Mouse (Mus musculus): ENCODE measurements at regions not wholly inside any gene's neighbourhood (a gene's known extent, or its start where the extent isn't known, plus 50 kb on each side); places are given as distances from the start of the nearest gene placed in this dataset.

DNA sequence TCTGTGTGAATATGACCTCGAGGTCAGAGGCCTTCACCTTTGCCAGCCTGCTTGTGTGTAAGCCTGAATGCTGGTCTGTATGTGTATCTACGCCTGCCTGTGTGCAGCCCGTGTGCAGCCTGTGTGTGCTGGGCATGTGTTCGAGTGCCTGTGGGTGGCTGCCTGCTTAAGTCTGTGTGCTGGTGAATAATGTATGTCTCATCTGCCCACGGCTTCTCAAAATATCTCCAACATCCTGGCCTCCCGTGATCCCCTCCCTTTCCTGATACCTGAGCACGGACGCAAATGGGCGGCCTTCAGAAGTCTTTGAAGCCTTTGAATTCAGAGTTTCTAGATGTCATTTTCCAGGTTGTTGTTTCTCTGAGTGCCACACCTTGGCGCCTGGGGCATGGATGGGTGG is 170.1 kb upstream of the Zfp64 start:
- DNase-seq = no peak

DNA sequence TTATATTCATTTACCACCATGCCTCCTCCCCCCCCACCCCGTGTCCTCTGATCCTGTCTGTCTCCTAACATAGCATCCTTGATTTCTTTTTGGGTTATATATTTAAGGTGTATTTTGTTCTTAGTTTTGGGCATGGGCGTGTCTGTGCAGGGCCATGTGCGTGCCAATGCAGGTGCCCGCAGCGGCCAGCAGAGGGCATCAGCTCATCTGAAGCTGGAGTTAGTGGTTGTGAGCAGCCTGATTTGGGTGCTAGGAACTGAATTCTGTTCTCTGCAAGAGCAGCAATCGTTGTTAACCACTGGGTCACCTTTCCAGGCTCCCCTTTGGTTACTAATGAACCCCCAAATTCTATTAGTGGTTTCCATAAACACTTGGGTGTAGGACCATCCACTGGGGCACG is 167.5 kb upstream of the Zfp64 start:
- no peak for DNase-seq

DNA sequence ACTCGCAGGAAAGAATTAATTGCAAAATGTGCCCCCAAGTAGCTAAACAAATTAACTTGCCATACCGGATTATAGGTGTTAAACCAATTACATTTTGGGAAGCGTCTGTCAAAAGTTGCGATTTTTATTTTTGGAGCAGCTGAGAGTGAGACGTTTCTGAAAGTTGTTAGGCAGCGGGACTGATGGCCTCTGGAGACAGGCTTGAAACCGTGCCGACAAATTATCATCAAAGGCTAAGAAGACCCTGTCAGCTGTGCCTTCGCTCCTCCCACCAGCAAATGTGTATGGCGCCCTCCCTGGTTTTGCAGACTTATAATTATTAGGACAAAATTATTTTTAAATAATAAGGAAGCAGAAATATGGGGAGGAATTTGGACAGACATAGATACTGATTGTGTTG is 161.5 kb upstream of the Zfp64 start:
- no peak for DNase-seq

DNA sequence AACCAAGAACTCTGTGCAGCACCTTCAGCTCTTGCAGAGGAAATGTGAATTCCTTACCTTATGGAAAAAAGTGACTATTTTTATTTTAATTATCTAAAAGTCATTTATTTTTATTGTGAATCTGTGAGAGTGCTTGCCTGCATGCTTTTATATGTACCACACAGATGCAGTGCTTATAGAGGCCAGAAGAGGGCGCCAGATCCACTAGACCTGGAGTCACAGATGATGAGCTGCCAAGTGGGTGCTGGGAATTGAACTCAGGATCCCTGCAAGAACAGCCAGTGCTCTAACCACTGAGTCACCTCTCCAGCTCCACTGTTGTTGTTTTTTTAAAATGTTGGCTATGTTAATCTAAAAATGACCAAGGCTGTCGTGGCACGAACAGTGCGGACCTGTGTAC is 153.7 kb upstream of the Zfp64 start:
- no peak for DNase-seq

DNA sequence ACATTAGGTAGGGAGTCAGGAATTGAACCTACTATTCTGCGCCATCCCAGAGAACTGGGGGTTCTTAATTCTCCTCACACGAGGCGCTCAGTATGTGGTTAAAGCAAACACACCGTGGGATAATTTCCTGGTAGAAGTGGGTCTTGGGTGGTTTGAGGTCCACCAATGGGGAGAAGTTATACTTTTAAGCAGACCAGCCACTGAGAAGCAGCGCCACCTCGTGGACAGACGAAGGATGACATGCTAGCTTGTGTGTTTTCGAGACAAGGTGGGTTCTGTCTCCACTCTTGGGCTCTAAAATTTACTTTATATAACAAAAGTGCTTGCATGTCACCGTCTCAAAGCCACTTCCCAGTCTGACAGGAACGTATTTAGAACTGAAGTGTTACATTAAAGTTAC is 152.7 kb upstream of the Zfp64 start:
- peak; percentile 10 to 15 for DNase-seq

DNA sequence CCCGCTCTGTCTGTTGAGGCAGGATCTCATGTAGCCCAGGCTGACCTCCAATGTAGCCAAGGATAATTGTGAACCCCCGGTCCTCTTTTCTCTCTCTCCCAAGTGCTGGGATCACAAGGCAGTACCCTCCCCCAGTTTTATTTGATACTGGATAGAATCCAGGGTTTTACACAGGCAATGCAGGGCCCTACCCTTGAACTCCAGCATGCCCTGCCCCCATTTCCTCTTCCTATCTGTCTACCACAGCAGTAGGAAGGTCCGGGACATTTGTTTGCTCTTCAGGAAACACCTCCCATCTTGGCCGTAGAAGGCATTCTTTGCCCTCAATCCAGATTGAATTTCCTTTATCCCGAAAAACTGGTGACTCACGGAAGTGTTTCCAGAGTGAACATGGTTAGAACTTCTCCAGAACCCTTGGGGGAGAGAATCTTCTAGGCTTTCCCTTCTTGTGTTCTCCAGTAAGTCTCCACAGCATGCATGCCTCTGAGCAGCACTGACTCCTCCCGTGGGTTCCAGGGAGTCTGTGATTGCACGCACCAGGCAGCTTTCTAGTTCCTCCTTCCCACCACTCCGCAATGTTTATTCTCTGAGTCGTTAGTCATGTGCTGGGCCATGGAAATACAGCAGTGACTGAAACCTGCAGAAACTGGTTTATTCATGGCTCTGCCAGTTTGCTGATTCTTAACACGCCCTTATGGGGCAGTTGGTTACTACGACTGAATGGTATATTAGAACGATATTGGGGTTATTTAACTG is 146.3 kb upstream of the Zfp64 start:
- no peak for DNase-seq

DNA sequence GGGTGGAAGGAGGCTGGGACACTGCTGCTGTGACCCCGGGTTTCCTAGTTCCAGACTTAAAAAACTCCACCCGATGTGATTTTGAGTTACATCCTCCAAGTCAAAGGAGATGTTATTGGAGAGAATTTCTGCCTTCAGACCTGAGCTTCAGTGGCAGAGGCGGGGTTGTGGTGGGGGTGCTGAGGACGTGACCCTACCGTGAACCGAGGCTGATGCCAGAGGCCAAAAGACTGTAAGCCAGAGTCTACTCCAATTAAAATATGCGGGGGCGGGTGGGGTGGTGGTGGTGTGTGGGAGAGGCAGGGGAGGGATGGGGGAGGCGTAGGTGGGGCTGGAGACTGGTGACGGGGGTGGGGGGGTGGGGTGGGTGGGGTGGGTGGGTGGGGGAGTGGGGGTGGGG is 145.1 kb upstream of the Zfp64 start:
- DNase-seq = no peak

DNA sequence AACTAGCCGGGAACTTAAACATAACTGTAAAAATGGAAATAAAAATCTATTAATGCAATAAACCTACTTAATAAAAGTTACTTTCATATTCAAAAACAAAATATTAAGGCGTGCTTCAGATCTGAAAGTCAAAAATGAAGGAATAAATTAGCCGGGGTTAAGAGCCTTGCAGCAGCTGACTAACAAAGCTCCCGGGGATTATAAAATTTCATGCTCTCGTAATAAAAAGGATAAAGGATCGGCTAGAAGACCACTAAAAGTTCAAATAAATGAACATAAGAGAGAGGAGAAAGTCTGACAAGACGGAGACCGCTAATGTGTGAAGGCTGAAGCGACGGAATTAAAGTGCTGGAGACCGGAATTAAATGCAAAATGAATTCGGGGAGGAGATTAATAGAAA is 144.3 kb upstream of the Zfp64 start:
- no peak for DNase-seq

DNA sequence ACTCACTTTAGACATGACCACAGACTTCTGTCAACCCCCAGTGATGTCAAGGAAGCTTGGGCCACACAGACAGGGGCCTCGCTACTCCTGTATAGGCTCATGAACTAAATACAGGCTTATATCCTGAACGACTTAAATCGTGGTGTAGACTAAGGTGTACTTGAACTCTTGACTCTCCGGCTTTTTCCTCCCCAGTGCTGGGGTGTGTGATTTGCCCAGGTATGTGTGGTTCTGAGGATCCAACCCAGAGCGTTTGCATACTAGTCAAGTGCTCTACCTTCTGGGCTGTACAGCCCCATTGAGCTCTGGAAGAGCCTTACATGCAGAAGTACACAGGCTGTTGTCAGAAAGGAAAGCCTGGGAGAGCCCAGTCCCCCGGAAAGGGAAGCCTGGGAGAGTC is 143.2 kb upstream of the Zfp64 start:
- DNase-seq = no peak

DNA sequence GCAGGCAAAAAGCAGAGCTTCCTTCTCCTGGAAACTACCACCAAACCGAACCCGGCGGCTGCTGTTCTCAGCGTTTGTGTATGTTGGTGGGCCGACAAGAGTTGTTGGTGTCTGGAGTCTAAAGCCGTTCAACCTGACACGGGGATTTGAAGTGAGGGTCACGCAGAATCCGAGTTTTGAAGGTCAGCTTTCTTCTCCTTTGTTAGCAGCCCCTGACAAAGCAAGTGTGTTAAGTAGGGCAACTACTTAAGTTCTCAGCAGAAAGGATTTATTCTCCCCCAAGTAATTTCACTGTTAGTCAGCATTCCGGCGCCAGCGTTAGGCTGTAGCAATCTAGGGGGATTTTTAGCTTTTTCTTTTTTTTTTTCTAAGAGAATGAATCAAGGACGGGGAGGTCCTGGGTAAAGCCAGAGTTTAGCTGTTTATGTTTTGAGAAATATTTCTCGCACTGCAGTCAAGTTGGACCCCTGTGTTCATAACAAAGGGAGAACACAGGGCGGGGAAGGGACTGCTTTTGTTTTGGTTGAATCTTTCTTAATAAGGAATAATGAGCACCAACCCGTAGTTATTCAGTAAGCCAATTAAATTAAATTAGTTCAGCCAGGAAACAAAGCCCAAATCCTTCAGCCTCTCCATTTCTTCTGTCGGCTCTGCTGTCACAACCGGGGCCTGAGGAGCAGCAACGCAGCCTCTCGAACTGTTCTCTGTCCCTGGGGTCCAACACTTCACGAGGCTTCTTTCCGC is 138.8 kb upstream of the Zfp64 start:
- no peak for DNase-seq

DNA sequence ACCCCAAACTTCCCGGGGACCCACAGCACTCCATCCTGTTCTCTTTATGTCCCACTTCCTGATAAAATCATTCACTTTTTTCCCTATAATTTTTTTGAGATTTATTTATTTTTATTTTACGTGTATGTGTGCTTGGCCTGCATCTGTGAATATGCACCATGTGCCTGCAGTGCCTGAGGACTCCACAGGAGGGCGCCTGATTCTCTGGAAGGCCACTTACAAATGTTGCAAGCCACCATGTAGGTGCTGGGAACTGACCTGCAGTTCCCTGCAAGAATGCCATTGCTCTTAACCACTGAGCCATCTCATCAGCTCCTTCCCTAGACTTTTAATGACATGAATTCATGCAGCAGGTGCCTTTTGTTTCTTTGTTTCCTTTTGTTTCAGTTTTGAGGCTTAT is 134.9 kb upstream of the Zfp64 start:
- no peak for DNase-seq

DNA sequence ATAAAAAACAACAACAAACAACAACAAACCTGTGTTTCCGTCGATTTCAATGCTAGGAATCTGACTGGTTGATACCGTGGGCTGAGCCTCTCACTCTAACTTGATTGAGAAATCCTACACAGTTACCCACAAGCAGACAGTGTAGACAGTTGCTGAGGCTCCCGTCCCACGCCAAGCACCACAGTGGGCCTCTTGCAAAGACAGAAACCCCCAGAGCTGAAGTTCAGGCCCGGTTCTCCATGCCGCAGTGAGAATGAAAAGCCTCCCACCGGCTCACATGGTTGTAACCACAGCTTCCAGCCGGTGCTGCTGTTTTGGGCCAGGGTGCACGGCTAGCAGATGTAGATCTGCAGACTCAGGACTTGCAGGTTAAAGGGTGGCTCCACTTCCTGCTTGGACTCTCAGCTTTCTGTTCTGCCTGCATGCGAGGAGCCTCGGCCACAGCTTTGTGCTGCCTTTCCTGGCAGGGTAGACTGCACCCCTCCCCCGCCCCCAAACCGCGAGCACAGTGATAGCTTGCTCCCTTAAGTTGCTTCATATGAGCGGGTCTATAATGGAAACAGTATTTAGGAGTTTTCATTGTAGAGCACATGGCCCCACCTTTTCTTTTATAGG is 133.6 kb upstream of the Zfp64 start:
- DNase-seq = no peak

DNA sequence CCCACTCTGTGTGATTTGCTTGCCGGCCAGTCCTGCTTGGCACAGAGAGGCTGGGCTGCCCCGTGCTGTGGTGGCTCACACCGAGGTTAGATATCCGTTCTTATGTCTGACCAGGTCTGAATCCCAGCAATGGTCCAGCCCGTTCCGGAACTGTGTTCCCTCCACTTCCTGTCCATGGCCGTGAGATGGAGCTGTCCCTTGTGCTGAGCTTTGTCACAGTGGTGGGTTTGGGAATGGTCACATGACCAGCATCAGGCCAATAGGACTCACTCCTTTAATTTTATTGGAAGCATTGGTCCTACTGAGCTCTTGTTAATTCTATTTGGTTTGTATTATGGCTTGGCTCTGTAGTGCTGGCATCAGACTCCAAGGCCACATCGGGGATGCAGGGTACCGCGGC is 132.9 kb upstream of the Zfp64 start:
- no peak for DNase-seq

DNA sequence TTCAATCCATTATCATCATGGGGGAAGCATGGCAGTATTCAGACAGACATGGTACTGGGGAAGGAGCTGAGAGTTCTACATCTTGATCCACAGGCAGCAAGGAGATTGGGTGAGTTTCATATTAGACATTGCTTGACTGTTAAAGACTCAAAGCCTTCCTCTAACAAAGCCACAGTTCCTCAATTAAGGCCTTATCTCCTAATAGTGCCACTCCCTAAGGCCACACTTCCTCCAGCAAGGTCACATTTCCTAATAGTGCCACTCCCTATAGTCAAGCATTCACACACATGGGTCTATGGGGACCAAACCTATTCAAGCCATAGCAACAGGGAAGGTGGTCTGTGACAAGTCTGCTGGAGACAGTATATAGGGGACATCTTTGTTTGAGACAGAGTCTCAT is 115.9 kb upstream of the Zfp64 start:
- no peak for DNase-seq

DNA sequence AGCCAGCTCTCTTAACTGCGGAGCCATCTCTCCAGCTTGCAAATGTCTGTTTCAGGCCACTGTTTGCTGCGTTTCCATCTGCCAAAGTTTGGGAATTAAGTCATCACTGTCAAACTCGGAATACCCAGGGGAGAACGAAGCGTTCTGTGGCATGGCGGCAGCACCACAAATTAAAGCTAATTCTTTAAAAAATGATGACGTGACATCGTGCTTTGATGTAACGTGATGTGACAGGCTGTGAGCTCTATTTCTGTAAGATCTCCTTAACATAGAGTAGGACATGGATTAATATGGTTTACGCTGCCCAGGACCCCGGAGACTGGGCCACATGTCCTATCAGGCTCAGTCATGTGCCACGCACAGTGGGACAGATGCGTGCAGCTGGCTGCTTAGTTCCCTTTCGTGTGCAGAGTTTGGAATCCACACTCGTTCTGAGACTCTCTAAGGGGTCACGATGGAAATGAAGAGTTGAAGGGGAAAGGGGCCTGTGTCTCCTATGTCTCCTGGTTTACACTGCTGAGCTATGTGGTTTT is 109.8 kb upstream of the Zfp64 start:
- DNase-seq = no peak

DNA sequence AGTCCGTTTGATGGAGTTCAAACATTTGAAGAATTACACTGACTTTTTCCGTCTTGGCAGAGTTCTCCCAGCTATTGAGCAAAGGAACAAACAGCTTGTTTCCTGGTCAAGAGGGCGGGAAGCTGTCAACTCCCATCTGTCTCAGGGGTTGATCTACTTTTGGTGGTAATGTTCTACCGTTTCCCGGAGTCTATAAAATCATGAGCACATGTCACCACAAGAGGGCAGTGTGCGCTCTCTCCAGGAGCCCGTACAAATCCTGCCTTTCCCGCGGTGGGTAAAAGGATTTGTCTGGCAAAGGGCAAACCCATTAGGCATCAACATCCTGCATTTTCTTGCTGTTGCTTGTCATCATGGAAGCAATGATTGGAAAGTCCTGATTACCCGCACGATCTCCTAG is 106.1 kb upstream of the Zfp64 start:
- DNase-seq = peak; percentile 70 to 73

DNA sequence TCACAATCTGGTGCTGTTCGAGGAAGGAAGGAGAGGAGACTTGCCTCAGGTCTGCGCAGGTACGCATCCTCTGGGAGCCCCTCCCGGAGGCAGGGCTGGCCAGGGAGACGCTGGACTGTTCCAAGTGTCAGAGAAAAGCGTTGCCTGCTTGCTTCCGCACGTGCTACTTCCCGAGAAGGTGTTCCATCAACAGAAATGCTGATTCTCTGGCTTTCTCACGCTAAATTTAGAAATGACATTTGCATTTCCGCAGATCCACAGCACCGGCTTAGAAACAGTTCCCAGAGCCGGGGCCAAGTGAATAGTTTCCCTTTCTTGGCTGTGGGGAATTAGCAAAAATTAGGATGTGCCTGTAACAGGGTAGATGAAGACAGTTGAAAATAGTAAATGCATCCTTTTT is 105.1 kb upstream of the Zfp64 start:
- no peak for DNase-seq

DNA sequence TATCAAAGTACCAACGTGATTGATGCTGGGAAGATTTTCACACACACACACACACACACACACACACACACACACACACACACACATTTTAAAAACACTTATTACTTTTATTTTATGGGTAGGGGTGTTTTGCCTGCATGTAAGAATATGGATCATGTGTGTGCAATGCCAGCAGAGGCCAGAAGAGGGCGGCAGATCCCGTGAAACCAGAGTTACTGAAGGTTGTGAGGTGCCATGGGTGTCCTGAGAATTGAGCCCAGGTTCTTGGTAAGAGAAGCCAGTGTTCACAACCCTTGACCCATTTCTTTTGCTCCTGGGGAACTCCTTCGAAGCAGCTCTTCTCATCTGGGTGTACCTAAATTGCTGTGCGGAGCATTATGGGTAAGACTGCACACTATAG is 102.4 kb upstream of the Zfp64 start:
- DNase-seq = no peak

DNA sequence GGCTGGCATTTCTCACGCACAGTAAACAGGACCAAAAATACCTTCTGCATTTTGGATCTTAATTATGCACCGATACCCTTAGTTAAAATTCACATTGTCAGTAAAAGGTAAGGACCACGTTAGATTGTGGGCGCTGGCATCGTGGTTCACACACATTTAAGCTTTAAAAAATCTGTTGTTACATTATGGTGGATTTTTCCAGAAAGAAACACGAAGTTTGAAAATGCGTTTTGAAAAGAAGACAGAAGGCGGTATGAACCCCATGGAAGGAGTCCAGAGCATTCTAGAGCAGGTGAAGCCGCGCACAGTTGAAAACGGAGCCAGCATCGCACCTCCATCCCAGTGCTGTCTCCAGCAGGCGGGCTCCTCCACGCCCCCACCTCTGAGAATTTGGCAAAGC is 94.6 kb upstream of the Zfp64 start:
- DNase-seq = no peak

DNA sequence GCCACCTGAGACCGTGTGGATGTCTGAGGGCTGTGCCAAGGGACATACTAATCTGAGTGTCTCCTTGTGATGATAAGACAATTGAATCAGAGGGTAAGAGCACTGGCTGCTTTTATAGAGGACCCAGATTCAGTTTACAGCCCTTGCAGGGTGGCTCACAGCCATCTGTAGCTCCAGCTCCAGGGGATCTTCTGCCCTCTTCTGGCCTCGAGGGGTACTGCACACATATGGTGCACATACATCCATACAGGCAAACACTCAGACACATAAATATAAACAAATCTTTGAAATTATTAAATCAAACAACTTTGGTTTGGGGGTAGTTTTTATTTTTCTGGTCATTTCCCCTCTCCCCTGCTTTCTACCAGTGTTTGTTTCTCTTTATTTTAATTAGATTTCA is 86.4 kb upstream of the Zfp64 start:
- no peak for DNase-seq

DNA sequence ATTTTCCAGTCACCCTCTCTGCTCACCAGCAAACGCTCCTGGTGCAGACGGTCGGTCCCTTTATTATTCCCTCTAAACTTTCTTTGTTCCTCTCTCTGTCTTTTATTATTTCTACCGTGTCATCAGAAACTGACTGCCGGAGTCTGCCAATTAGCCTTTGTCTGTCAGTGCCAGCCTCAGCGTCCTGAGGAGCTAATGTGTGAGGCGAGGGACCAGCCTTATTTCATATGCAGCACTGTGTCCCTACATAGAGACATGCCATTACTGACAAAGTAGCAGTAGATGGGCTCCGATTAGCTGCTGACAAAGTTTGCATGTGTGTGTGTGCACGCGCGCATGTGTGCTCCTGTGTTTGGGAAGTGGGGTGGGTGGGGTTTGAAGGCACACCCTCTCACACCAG is 82.6 kb upstream of the Zfp64 start:
- DNase-seq = no peak

DNA sequence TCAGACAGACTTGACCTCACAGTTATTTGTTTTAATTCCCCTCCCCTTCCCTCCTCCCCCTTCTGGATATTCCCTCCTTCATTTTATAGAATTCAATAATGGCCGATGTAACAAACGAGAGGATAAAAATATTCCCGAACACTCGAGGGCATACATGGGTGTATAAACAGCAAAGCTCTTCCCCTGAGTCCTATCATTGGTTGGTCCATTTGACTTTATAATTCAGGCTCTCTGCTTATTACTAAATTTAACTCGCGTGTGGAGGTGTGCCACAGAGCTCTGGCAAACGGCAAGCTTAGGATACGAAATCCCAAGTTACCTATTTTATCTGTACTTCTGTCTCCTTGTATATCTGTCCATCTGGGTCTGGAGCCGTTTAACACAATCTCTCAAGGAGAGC is 82.1 kb upstream of the Zfp64 start:
- no peak for DNase-seq

DNA sequence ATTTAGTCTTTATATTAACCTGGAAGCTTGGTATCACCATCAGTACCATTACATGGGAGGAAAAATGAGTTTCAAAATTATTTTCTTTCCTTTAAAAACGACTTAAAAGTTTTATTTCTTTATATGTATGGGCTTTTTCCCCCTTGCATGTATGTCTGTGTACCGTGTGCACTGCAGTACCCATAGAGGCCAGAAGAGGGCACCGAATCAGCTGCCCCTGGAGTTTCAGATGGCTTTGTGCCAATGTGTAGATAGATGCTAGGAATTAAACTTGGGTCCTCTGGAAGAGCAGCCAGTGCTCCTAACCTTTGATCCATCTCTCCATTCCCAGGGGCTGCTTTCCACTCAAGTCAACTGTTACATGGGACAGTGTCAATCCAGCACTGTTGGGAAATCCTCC is 79.9 kb upstream of the Zfp64 start:
- DNase-seq = no peak

DNA sequence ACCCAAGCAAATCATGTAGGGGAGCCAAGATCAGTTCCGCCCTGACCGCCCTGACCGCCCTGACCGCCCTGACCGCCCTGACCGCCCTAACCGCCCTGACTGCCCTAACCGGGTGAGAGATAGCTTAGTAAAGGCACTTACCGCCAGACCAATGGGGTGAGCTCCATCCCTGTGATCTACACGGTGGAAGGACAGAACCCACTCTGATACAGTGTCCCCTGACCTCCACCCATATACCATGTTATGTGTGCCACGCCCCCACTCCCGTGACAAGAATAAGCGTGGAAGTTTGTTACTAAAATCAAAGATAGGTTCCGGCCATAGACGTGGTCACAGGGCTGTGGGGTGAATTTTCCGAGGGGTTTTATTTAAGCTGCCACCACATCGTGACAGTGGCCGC is 78.6 kb upstream of the Zfp64 start:
- no peak for DNase-seq
